Mouse (Mus musculus): Measurements from ENCODE around the gene Dnajb14. TPM values are rescaled to one million over a fixed set of nuclear protein-coding genes. Genes with fewer than 3 reads are reported as not detected.
"Not testable (repeated sequence)": the region's sequence is repeated elsewhere in the genome, so short reads cannot be mapped to it uniquely, and the experiment has no call there.

Dnajb14 gene
- polyA plus RNA-seq, 1 experiment = 16.4 TPM

- H3K27ac ChIP-seq (ENCODE audit: insufficient read depth, low read length) = no peak overlapping the region
- TF ChIP-seq CTCF (IDR thresholded peaks at IDR 0.05; ENCODE audit: borderline replicate concordance, insufficient read depth, low read length) = no peak
- no peak for TF ChIP-seq POLR2A (IDR thresholded peaks at IDR 0.05; ENCODE audit: low read depth, low read length)
- H3K4me1 ChIP-seq (ENCODE audit: control insufficient read depth, insufficient read depth, low read length) = peaks cover 2% of the 10 kb centered on the region; the same call in 1 of the 2 replicates
- H3K4me3 ChIP-seq (ENCODE audit: insufficient read depth, low read length) = no peak overlapping the region
These were observed 30.2 kb downstream of the Dnajb14 start for GRCm38 (mm10) chr3:137897685-137898084.

DNA sequence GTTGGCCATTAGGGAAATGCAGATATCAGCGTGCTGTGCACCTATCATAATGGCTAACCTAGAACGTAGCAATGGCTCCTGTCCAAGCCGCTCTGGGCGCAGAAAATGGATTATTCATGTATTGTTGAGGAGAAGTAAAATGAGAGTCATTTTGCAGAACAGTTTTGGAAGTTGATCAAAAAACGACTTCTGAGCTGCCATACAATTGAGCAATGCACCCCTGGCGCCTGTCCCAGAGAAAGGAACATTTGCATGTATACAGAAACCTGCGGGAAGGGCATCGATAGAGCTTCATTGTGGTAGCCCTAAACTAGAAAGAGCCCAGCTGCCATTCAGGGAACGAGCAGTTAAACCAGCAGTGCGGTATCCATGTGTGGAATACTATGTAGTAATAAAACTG is 32.7 kb downstream of the Dnajb14 start:
- peaks cover 2% of the 10 kb centered on the region; the same call in 1 of the 2 replicates for H3K4me1 ChIP-seq (ENCODE audit: control insufficient read depth, insufficient read depth, low read length)
- TF ChIP-seq POLR2A (IDR thresholded peaks at IDR 0.05; ENCODE audit: low read depth, low read length) = no peak
- TF ChIP-seq CTCF (IDR thresholded peaks at IDR 0.05; ENCODE audit: borderline replicate concordance, insufficient read depth, low read length) = no peak

GRCm38 (mm10) chr3:137913093-137913492 is 45.6 kb downstream of the Dnajb14 start:
- Histone ChIP-seq H3K27ac (ENCODE audit: insufficient read depth, low read length) (no peak overlapping the region), H3K4me1 (ENCODE audit: control insufficient read depth, insufficient read depth, low read length) (no peaks in the 10 kb centered on the region), H3K4me3 (ENCODE audit: insufficient read depth, low read length) (no peak overlapping the region)
- TF ChIP-seq CTCF (IDR thresholded peaks at IDR 0.05; ENCODE audit: borderline replicate concordance, insufficient read depth, low read length) (no peak), POLR2A (IDR thresholded peaks at IDR 0.05; ENCODE audit: low read depth, low read length) (no peak)

More for the DNA sequence above, 32.7 kb downstream of the Dnajb14 start:
- no peak overlapping the region for H3K4me3 ChIP-seq (ENCODE audit: insufficient read depth, low read length)
- H3K27ac ChIP-seq (ENCODE audit: insufficient read depth, low read length) = no peak overlapping the region

- H3K4me1 ChIP-seq (ENCODE audit: control insufficient read depth, insufficient read depth, low read length); H3K27ac ChIP-seq (ENCODE audit: insufficient read depth, low read length); H3K4me3 ChIP-seq (ENCODE audit: insufficient read depth, low read length): not testable (repeated sequence)
These were observed 47.1 kb downstream of the Dnajb14 start for GRCm38 (mm10) chr3:137914567-137914966.

GRCm38 (mm10) chr3:137917694-137918171 is 50.3 kb downstream of the Dnajb14 start:
- peaks cover 4% of the 10 kb centered on the region; the same call in 1 of the 2 replicates for H3K4me1 ChIP-seq (ENCODE audit: control insufficient read depth, insufficient read depth, low read length)
- TF ChIP-seq CTCF (IDR thresholded peaks at IDR 0.05; ENCODE audit: borderline replicate concordance, insufficient read depth, low read length) (no peak), POLR2A (IDR thresholded peaks at IDR 0.05; ENCODE audit: low read depth, low read length) (no peak)

DNA sequence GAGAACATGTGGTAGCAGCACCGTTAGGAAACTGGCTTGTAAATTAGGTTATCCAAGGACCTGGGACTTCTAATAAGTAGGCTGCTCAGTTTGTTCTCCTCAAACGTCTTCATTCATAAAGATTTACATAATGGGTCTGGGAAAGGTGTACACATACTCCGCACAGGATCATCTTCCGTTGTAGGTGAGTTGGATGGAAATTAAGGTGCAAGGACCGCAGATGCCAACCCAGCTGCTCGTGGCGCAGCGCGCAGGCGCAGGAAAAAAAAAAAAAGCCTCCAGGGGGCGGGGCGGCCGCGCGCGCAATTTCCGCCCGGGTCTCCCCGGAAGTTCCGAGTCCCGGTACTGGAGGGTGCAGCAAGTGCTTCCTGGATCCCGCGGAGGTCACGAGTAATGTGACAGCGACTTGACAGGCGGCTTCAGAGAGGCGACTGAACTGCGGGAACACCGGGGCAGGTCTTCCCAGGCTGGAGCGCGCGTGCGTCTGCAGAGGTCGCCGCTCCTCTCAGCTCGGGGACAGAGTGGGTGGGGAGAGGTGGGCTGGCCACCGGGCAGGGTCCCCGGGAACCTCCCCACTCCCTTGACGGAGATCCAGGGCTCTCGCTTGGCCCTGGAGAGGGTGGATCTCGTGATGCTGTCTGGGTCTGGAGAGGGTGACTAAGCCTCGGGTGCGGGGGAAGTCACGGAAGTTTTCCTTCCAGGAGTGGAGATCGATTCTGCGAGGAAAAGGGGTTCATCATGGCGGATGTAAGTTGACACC is 50.9 kb downstream of the Dnajb14 start, which contains the start of gene Lamtor3:
Gene Lamtor3, plus strand, starts transcription at position 335 of the 760 bp plus-strand sequence.
- peaks cover 4% of the 10 kb centered on the region; the same call in 1 of the 2 replicates for H3K4me1 ChIP-seq (ENCODE audit: control insufficient read depth, insufficient read depth, low read length)

More at GRCm38 (mm10) chr3:137917694-137918171, 50.3 kb downstream of the Dnajb14 start:
- peak overlapping the region; percentile 50 for H3K27ac ChIP-seq (ENCODE audit: insufficient read depth, low read length)
- peak overlapping the region; percentile 57 for H3K4me3 ChIP-seq (ENCODE audit: insufficient read depth, low read length)

DNA sequence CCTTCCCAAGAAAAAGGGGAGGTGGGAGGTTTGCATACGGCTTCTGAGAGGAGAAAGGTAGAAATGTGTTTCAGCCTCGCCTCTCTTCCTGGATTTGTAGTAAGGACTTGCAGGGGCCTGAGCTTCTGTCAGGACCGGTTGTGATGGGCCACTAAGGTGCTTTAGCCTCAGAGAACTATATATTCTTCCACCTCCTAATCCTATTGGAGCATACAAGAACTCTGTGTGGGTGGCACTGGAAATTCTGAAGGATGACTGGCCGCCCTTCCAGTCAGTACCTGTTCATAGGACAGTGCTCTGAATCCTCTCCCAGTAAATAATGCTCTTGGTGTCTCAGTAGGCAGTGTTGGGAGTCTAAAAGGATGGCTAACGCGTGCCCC is 51.4 kb downstream of the Dnajb14 start:
- Histone ChIP-seq H3K4me1 (ENCODE audit: control insufficient read depth, insufficient read depth, low read length) (peaks cover 4% of the 10 kb centered on the region; the same call in 1 of the 2 replicates), H3K27ac (ENCODE audit: insufficient read depth, low read length) (peak overlapping the region; percentile 74), H3K4me3 (ENCODE audit: insufficient read depth, low read length) (peak overlapping the region; percentile 97)
- TF ChIP-seq POLR2A (IDR thresholded peaks at IDR 0.05; ENCODE audit: low read depth, low read length) = 0 out of 2 replicates have a peak, but pooled peaks have one; percentile 39
- no peak for TF ChIP-seq CTCF (IDR thresholded peaks at IDR 0.05; ENCODE audit: borderline replicate concordance, insufficient read depth, low read length)

More for the DNA sequence above, 50.9 kb downstream of the Dnajb14 start, which contains the start of gene Lamtor3:
- H3K27ac ChIP-seq (ENCODE audit: insufficient read depth, low read length) = peak within 1 kb of the TSS; percentile 74
- peak within 1 kb of the TSS; percentile 97 for H3K4me3 ChIP-seq (ENCODE audit: insufficient read depth, low read length)
- TF ChIP-seq CTCF (IDR thresholded peaks at IDR 0.05; ENCODE audit: borderline replicate concordance, insufficient read depth, low read length) = no peak
- TF ChIP-seq POLR2A (IDR thresholded peaks at IDR 0.05; ENCODE audit: low read depth, low read length) = peak; percentile 89

GRCm38 (mm10) chr3:137919398-137919797 is 51.9 kb downstream of the Dnajb14 start:
- H3K4me1 ChIP-seq (ENCODE audit: control insufficient read depth, insufficient read depth, low read length) = peaks cover 4% of the 10 kb centered on the region; the same call in 1 of the 2 replicates
- peak overlapping the region; percentile 97 for H3K4me3 ChIP-seq (ENCODE audit: insufficient read depth, low read length)
- no peak for TF ChIP-seq POLR2A (IDR thresholded peaks at IDR 0.05; ENCODE audit: low read depth, low read length)
- TF ChIP-seq CTCF (IDR thresholded peaks at IDR 0.05; ENCODE audit: borderline replicate concordance, insufficient read depth, low read length) = no peak
- 0 out of 2 replicates have a peak overlapping the region, but pooled peaks have one; percentile 74 for H3K27ac ChIP-seq (ENCODE audit: insufficient read depth, low read length)

GRCm38 (mm10) chr3:137920594-137920993 is 53.1 kb downstream of the Dnajb14 start:
- no peak for TF ChIP-seq POLR2A (IDR thresholded peaks at IDR 0.05; ENCODE audit: low read depth, low read length)
- no peak for TF ChIP-seq CTCF (IDR thresholded peaks at IDR 0.05; ENCODE audit: borderline replicate concordance, insufficient read depth, low read length)
- no peak overlapping the region for H3K27ac ChIP-seq (ENCODE audit: insufficient read depth, low read length)
- H3K4me3 ChIP-seq (ENCODE audit: insufficient read depth, low read length) = no peak overlapping the region
- peaks cover 4% of the 10 kb centered on the region; the same call in 1 of the 2 replicates for H3K4me1 ChIP-seq (ENCODE audit: control insufficient read depth, insufficient read depth, low read length)

DNA sequence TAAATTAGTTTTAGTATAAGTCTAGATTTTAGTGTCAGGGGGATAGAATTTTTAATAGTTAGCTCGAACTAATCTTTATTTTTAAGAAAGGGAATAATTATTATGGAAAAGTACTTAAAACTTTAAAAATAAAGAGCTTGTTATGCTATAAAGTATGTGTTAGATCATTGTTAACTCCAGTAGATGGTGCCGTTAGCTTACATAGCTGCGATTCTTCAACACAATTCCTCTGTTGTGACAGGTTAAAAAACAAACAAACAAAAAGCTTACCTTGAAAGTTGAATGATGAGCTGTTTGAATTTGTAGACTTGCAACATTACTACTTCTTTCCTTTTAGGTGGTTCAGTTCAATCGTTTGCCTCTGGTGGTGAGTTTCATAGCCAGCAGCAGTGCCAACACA is 59.5 kb downstream of the Dnajb14 start:
- TF ChIP-seq POLR2A (IDR thresholded peaks at IDR 0.05; ENCODE audit: low read depth, low read length) (no peak), CTCF (IDR thresholded peaks at IDR 0.05; ENCODE audit: borderline replicate concordance, insufficient read depth, low read length) (no peak)
- H3K4me3 ChIP-seq (ENCODE audit: insufficient read depth, low read length) = no peak overlapping the region
- H3K4me1 ChIP-seq (ENCODE audit: control insufficient read depth, insufficient read depth, low read length) = peaks cover 4% of the 10 kb centered on the region; the same call in 1 of the 2 replicates
- no peak overlapping the region for H3K27ac ChIP-seq (ENCODE audit: insufficient read depth, low read length)

Measured in embryonic fibroblast, embryonic 13.5 days (primary cell).